15 mouse cellular contexts compared by ENCODE assay signal in genomic region chr9:48795095-48795494, GRCm38 (mm10). TPM values are rescaled to one million over a fixed set of nuclear protein-coding genes. Genes with fewer than 3 reads are reported as not detected.
DNase-seq lines count a peak whose midpoint lies in the region; ATAC-seq lines count a peak whose summit lies in the region.
"Had no signal": no experiment of that assay in that cellular context is flagged by ENCODE, and none has a peak within 500 bp of the region (broad histone marks: within the 10 kb centered on the region; RNA-seq: fewer than 3 reads in every experiment).

No protein-coding gene starts in this region.

- no peaks in the 10 kb centered on the region for H3K9me3 ChIP-seq in forebrain, embryonic 10.5 days
- no peaks in the 10 kb centered on the region for H3K9me3 ChIP-seq in forebrain, embryonic 15.5 days
- no peaks in the 10 kb centered on the region for H3K9me3 ChIP-seq in megakaryocyte, embryonic 14.5 days
- no peaks in the 10 kb centered on the region for H3K9me3 ChIP-seq in embryonic facial prominence, embryonic 15.5 days (replicated peaks)
- H3K9me3 ChIP-seq: limb, embryonic 12.5 days had no signal

- H3K9ac ChIP-seq in forebrain, embryonic 15.5 days (replicated peaks) = no peak overlapping the region
- no peak overlapping the region for H3K9ac ChIP-seq in embryonic facial prominence, embryonic 15.5 days
- H3K9ac ChIP-seq: limb, embryonic 12.5 days had no signal

- no peak overlapping the region for H3K4me3 ChIP-seq in forebrain, embryonic 10.5 days
- no peak overlapping the region for H3K4me3 ChIP-seq in forebrain, embryonic 15.5 days
- peak overlapping the region; percentile 33 for H3K4me3 ChIP-seq in megakaryocyte, embryonic 14.5 days (replicated peaks)
- H3K4me3 ChIP-seq in embryonic facial prominence, embryonic 15.5 days (replicated peaks) = no peak overlapping the region
- H3K4me3 ChIP-seq: limb, embryonic 12.5 days had no signal

- no peak overlapping the region for H3K4me2 ChIP-seq in forebrain, embryonic 15.5 days (replicated peaks)
- no peak overlapping the region for H3K4me2 ChIP-seq in embryonic facial prominence, embryonic 15.5 days (replicated peaks)

- peak overlapping the region; percentile 76 for H3K27ac ChIP-seq in forebrain, embryonic 10.5 days
- no peak overlapping the region for H3K27ac ChIP-seq in forebrain, embryonic 15.5 days (replicated peaks)
- peak overlapping the region; percentile 67 for H3K27ac ChIP-seq in embryonic facial prominence, embryonic 15.5 days (replicated peaks)
- H3K27ac ChIP-seq: limb, embryonic 12.5 days had no signal

- H3K36me3 ChIP-seq in forebrain, embryonic 10.5 days (replicated peaks) = no peaks in the 10 kb centered on the region
- H3K36me3 ChIP-seq in forebrain, embryonic 15.5 days = no peaks in the 10 kb centered on the region
- H3K36me3 ChIP-seq in megakaryocyte, embryonic 14.5 days (replicated peaks; ENCODE audit: low read length) = peaks cover 33% of the 10 kb centered on the region
- H3K36me3 ChIP-seq in embryonic facial prominence, embryonic 15.5 days = no peaks in the 10 kb centered on the region
- H3K36me3 ChIP-seq: limb, embryonic 12.5 days had no signal

- 8% methylated on average over 8 of the region's 8 CpGs for WGBS in forebrain, embryonic 10.5 days
- WGBS in forebrain, embryonic 15.5 days = 24% methylated on average over 8 of the region's 8 CpGs
- 24% methylated on average over 8 of the region's 8 CpGs for WGBS in embryonic facial prominence, embryonic 15.5 days

- H3K4me1 ChIP-seq in forebrain, embryonic 10.5 days = peaks cover 83% of the 10 kb centered on the region
- 0 out of 2 replicates have a peak, but pooled peaks cover 7% of the 10 kb centered on the region for H3K4me1 ChIP-seq in forebrain, embryonic 15.5 days
- H3K4me1 ChIP-seq in megakaryocyte, embryonic 14.5 days = peaks cover 82% of the 10 kb centered on the region
- H3K4me1 ChIP-seq in embryonic facial prominence, embryonic 15.5 days = peaks cover 17% of the 10 kb centered on the region

- ATAC-seq in forebrain, embryonic 15.5 days (replicated peaks) = no peak
- ATAC-seq in megakaryocyte, adult 5-6 weeks (ENCODE audit: poor library complexity, severe bottlenecking) = no peak
- ATAC-seq in embryonic facial prominence, embryonic 15.5 days (ENCODE audit: insufficient number of reproducible peaks, low FRiP score, low TSS enrichment, low read depth) = 0 out of 2 replicates have a peak, but pooled peaks have one; percentile 51

- no peak for DNase-seq in forebrain, embryonic 10.5 days (ENCODE audit: extremely low spot score, low spot score)
- peak; percentile 43 for DNase-seq in thymus, postnatal 4 days
- no peak for DNase-seq in spleen, postnatal 10 days (ENCODE audit: low spot score in 2 of 2)
- no peak for DNase-seq in ovary, adult 18-20 months (ENCODE audit: low spot score)
- DNase-seq: adrenal gland, postnatal 10 days; cerebellum, adult 11 months; heart, postnatal 14 days; kidney, adult 18-20 months; layer of hippocampus, adult 9-11 months; lung, postnatal 14 days had no signal

- no peaks in the 10 kb centered on the region for H3K27me3 ChIP-seq in forebrain, embryonic 10.5 days (ENCODE audit: poor library complexity, severe bottlenecking)
- no peaks in the 10 kb centered on the region for H3K27me3 ChIP-seq in forebrain, embryonic 15.5 days
- no peaks in the 10 kb centered on the region for H3K27me3 ChIP-seq in megakaryocyte, embryonic 14.5 days (replicated peaks)
- no peaks in the 10 kb centered on the region for H3K27me3 ChIP-seq in embryonic facial prominence, embryonic 15.5 days

RNA-seq across cellular contexts. Expression of gene Zbtb16, which starts 40.9 kb away (rescaled TPM):
- 27.0 and 29.1 TPM in 2 replicates for polyA plus RNA-seq in forebrain, embryonic 10.5 days (2016; fragmentation: Nextera tagmentation; extraction: Ambion mirVana)
- polyA plus RNA-seq in forebrain, embryonic 15.5 days (2015; fragmentation: Nextera tagmentation; extraction: Ambion mirVana) = 5.2 and 5.7 TPM in 2 replicates
- 1.00 and 1.8 TPM in 2 replicates for polyA plus RNA-seq in megakaryocyte, embryonic 14.5 days (2012; ENCODE audit: insufficient read depth, low replicate concordance)
- total RNA-seq in megakaryocyte, adult 5-6 weeks (2015) = 1.9 and 3.0 TPM in 2 replicates
- total RNA-seq in megakaryocyte, adult 5-6 weeks (2017) = 2.2 and 2.7 TPM in 2 replicates
- 9.1 and 10.0 TPM in 2 replicates for polyA plus RNA-seq in embryonic facial prominence, embryonic 15.5 days (2015; fragmentation: Nextera tagmentation; extraction: Ambion mirVana)
